Mouse (Mus musculus): Measurements from ENCODE around the gene Pbx4. TPM values are rescaled to one million over a fixed set of nuclear protein-coding genes. Genes with fewer than 3 reads are reported as not detected.

Pbx4 gene
- 3.5 and 4.3 TPM in 2 replicates for polyA plus RNA-seq (2015; fragmentation: Nextera tagmentation; extraction: Ambion mirVana)

DNA sequence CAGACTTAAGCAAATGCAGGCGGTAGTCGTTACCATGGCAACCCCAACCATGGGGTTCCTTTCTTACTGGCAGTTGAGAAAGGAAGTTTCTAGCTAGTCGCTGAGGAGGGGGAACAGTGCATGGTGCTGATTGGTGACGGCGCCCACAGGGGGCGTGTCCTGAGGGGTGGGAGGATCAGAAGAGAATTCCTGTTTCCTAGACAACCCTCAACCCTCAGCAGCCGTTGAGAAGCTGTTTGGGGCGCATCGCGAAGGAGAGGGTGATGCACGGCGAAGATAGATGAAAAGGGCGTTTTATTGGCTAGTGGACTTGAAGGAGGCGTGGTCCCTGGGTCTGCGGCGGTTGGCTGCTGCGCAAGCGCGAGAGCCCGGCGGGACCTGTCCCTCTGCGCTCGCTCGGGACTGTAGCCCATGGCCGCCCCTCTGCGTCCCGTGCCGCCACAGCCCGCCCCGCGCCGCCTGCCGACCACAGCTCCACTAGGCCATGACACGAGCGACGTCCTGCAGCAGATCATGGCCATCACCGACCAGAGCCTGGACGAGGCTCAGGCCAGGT lies at the start of gene Pbx4:
Pbx4 (plus strand) TSS at position 194 of the 556 bp plus-strand sequence.

DNA sequence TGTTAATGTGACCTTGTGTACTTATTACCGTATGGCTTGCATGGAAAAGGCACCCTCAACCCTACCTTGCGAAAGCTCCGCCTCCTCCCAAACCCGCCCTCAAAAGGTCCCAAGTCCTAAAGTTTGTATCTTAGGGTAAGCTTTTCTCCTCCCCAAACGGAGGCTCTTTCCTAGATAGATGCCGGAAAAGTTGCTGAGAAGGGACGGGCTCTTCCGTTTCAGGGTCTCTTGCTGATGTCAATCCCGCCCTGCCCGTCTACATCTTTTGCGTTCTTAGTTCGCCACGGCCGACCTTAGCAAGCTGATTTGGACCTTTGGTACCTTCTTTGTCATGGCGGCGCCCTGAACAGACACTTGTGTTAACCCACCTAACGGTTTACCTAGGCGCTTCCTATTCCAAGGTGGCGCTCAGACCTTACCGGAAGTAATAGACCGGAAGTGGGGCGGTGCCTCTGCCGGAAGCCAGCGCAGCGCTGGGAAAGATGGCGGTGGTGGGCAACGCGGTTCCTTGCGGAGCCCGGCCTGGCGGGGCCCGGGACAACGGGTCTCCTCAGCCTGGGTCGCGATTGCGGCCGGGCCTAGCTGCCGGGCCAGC lies 41.4 kb upstream of the Pbx4 start, which contains the start of the genes Atp13a1 and Zfp866:
Atp13a1 (plus strand) TSS at position 391 of the 595 bp plus-strand sequence.
Zfp866 (minus strand) TSS at position 406 of the 595 bp plus-strand sequence.

DNA sequence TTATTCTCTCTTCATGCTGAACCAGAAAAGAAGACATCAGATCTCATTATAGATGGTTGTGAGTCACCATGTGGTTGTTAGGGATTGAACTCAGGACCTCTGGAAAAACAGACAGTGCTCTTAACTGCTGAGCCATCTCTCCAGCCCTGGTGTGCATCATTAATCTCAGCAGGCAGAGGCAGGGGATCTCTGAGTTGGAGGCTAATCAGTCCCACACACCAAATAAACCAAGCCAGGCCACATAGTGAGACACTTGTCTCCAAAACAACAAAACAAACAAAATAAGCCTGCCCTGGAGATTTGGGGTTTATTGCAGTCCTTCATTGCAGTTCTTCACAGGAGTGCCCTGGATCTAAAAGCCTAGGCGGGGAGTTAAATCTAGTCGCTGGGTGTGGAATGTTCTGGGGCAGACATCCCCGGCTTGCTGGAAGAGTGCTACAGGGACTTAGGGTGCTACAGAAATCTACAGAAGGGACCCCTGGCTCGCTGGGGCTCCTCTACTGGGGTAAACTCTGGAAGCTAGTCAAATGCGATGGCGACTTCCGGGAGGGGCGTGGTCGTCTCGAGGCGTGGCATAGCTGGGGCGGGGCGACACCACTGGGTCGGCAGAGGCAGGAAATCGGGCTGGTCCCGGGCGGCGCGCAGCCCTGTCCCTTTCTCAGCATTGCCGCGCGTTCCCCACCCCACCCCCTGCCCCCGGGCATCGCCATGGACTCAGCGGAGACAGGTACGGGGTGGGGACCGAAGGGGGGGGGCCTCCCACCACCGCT lies 24.0 kb upstream of the Pbx4 start, which contains the start of gene Gmip:
Gmip (plus strand) TSS at position 586 of the 770 bp plus-strand sequence.

DNA sequence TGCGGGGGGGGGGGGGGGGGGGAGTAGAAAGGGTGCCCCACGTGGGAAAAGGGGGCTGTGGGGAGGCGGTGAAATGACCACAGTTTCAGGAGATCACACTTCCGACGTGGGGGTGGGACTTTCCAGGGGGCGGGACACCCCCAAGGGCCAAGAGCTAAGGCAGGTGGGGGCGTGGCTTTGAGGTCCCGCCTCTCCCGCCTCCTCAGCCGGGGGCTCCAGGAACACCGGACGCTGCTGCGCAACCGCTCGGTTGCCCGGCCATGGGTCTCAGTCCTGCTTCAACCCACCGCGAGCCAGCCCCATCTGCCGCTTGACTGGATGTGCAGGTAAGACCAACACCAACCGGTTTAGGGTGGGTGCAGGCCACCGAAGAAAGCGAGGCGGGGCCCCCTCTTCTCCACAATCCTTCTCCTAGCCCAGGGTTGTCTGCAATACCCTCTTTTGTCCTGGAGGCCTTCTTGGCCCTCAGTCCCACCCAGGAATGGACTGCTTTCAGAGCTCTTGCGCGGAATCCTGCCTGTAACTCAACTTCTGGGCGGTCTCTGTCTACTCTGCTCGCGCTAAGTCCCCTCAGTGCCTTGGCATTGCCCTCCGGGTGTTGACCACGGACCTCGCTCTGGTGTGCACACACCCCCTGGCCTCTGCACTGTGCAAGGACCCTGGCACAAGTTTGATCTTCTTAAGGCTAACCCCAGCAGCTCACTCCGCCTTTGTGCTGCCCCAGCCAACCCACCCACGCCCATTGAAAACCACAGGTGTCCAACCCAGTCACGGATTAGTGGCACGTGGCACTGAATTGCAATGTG lies 9.7 kb upstream of the Pbx4 start, which contains the start of gene Lpar2:
Lpar2 (plus strand) TSS at position 44 of the 806 bp plus-strand sequence.

DNA sequence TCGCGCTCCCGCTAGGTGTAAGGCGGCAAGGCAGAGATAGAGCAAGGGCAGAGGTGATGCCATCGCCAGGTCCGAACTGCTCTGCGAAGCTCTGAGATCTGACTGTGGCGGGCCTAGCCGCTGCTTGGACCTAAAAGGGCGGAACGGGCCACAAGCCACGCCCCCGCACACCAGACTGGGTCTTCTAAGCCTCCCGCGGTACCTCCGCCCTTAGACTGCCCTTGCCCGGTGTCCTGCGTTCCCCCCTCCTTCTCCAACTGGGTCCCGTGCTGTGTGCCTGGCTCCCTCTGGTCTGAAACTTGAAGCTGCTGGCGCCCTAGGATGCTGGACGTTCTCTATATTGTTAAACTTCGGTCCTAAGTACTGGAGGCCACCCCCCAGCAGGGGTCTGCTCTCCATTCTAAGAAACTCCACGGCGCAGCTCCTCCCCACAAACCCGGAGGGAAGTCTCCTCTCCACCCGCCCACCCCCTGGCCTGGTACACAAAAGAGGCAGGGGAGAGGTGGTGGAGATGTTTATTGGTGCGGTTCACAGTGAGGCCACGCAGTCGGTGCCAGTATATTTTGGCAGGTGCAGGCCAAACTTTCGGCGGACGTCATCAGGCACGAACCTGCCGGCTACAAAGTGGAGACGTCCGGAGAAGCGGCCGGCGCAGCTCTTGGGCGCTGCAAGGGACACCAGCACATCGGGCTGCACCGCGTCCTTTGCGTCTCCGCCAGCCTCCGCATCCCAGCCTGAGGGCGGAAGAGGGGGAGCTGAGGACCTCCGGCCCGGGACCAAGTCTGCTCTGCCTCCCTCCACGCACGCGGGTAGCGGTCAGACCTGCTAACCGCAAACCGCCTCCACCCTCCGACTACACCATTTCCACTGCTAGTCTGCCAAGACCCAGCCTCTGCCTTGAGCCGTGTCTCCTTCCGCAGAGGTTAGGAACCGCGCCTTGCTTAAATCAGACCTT lies 55.3 kb downstream of the Pbx4 start, which contains the start of gene Cilp2:
Cilp2 (minus strand) TSS at position 399 of the 955 bp plus-strand sequence.

DNA sequence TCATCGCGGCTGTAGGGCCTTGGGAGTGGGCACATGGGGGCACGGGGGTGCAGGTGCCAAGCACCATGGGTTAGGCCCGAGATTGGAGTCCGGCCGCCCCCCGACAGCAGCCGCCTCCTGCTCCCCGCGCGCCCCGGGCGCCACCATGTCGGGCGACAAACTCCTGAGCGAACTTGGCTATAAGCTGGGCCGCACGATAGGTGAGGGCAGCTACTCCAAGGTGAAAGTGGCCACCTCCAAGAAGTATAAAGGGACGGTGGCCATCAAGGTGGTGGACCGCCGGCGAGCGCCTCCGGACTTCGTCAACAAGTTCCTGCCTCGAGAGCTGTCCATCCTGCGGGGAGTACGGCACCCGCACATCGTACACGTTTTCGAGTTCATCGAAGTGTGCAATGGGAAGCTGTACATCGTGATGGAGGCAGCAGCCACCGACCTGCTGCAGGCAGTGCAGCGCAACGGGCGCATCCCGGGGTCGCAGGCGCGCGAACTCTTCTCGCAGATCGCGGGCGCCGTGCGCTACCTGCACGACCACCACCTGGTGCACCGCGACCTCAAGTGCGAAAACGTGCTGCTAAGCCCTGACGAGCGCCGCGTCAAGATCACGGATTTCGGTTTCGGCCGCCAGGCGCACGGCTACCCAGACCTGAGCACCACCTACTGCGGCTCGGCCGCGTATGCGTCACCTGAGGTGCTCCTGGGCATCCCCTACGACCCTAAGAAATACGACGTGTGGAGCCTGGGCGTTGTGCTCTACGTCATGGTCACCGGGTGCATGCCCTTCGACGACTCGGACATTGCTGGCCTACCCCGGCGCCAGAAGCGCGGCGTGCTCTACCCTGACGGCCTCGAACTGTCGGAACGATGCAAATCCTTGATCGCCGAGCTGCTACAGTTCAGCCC lies 70.1 kb downstream of the Pbx4 start, which contains the start of the genes Tssk6, Ndufa13 and Yjefn3:
Tssk6 (plus strand) TSS at position 22 of the 900 bp plus-strand sequence.
Ndufa13 (minus strand) TSS at position 396 of the 900 bp plus-strand sequence.
Yjefn3 (minus strand) TSS at position 550 of the 900 bp plus-strand sequence.

Other genes with a start within 250 kb of the Pbx4 start
- gene Zfp868, start 206.9 kb upstream of the Pbx4 start, polyA plus RNA-seq (2015; fragmentation: Nextera tagmentation; extraction: Ambion mirVana) = 8.5 and 9.0 TPM in 2 replicates
- 0.71 and 0.87 TPM in 2 replicates for gene Zfp964, start 178.0 kb upstream of the Pbx4 start, polyA plus RNA-seq (2015; fragmentation: Nextera tagmentation; extraction: Ambion mirVana)
- gene Zfp869, start 121.8 kb upstream of the Pbx4 start, polyA plus RNA-seq (2015; fragmentation: Nextera tagmentation; extraction: Ambion mirVana) = 12.5 and 13.6 TPM in 2 replicates
- gene Zfp963, start 82.5 kb upstream of the Pbx4 start, polyA plus RNA-seq (2015; fragmentation: Nextera tagmentation; extraction: Ambion mirVana) = 1.7 and 2.6 TPM in 2 replicates
- gene Gm20422, start 57.6 kb upstream of the Pbx4 start, polyA plus RNA-seq (2015; fragmentation: Nextera tagmentation; extraction: Ambion mirVana) = 0.29 and 0.59 TPM in 2 replicates
- 26.0 and 26.7 TPM in 2 replicates for gene Atp13a1, start 41.3 kb upstream of the Pbx4 start, polyA plus RNA-seq (2015; fragmentation: Nextera tagmentation; extraction: Ambion mirVana)
- gene Zfp866, start 41.3 kb upstream of the Pbx4 start, polyA plus RNA-seq (2015; fragmentation: Nextera tagmentation; extraction: Ambion mirVana) = 10.9 and 11.7 TPM in 2 replicates
- gene Gmip, start 23.8 kb upstream of the Pbx4 start, polyA plus RNA-seq (2015; fragmentation: Nextera tagmentation; extraction: Ambion mirVana) = 5.5 and 8.5 TPM in 2 replicates
- 0.27 and 0.30 TPM in 2 replicates for gene Lpar2, start 10.1 kb upstream of the Pbx4 start, polyA plus RNA-seq (2015; fragmentation: Nextera tagmentation; extraction: Ambion mirVana)
- 0.46 and 0.52 TPM in 2 replicates for gene Cilp2, start 55.2 kb downstream of the Pbx4 start, polyA plus RNA-seq (2015; fragmentation: Nextera tagmentation; extraction: Ambion mirVana)
- 2.2 and 2.3 TPM in 2 replicates for gene Tssk6, start 69.7 kb downstream of the Pbx4 start, polyA plus RNA-seq (2015; fragmentation: Nextera tagmentation; extraction: Ambion mirVana)
- gene Ndufa13, start 70.1 kb downstream of the Pbx4 start, polyA plus RNA-seq (2015; fragmentation: Nextera tagmentation; extraction: Ambion mirVana) = 222 and 227 TPM in 2 replicates
- 1.3 and 2.2 TPM in 2 replicates for gene Yjefn3, start 70.2 kb downstream of the Pbx4 start, polyA plus RNA-seq (2015; fragmentation: Nextera tagmentation; extraction: Ambion mirVana)
- gene Gatad2a, start 163.9 kb downstream of the Pbx4 start, polyA plus RNA-seq (2015; fragmentation: Nextera tagmentation; extraction: Ambion mirVana) = 26.5 and 27.4 TPM in 2 replicates
- 26.6 and 28.0 TPM in 2 replicates for gene Mau2, start 210.2 kb downstream of the Pbx4 start, polyA plus RNA-seq (2015; fragmentation: Nextera tagmentation; extraction: Ambion mirVana)
- 22.9 and 23.3 TPM in 2 replicates for gene Sugp1, start 210.3 kb downstream of the Pbx4 start, polyA plus RNA-seq (2015; fragmentation: Nextera tagmentation; extraction: Ambion mirVana)
- 0.14 TPM in 1 of 2 replicates, not detected in the other for gene Tm6sf2, start 240.4 kb downstream of the Pbx4 start, polyA plus RNA-seq (2015; fragmentation: Nextera tagmentation; extraction: Ambion mirVana)

Measured in urinary bladder, postnatal 0 days (tissue).